Mouse (Mus musculus) forebrain, embryonic 13.5 days (tissue): ENCODE data around the gene Ccdc171. TPM values are rescaled to one million over a fixed set of nuclear protein-coding genes. Genes with fewer than 3 reads are reported as not detected.
"Not testable (repeated sequence)": the region's sequence is repeated elsewhere in the genome, so short reads cannot be mapped to it uniquely, and the experiment has no call there.

Experiments
- ATAC-seq: fragments of 200-750 bp; cut with Nextera tagmentation; 2 replicates; pipeline ENCODE4 v1.8.0; 2017
- H3K27ac ChIP-seq: fragments of 300-500 bp; sonication (generic); 2 replicates; pipeline ENCODE4 v1.5.1; 2015; ENCODE audit warnings: inconsistent platforms, mild to moderate bottlenecking, moderate library complexity
- H3K27me3 ChIP-seq: fragments of 300-500 bp; sonication (generic); 2 replicates; pipeline ENCODE4 v1.6.1; 2015; ENCODE audit warnings: mild to moderate bottlenecking, inconsistent platforms
- H3K36me3 ChIP-seq: fragments of 300-500 bp; sonication (generic); 2 replicates; pipeline ENCODE4 v1.6.1; 2015; ENCODE audit warnings: mild to moderate bottlenecking, inconsistent platforms; ENCODE audit not compliant: poor library complexity, severe bottlenecking
- H3K4me1 ChIP-seq: fragments of 300-500 bp; sonication (generic); 2 replicates; pipeline ENCODE4 v1.6.1; 2015; ENCODE audit warnings: inconsistent platforms
- H3K4me2 ChIP-seq: fragments of 300-500 bp; sonication (generic); 2 replicates; pipeline ENCODE4 v1.6.1; 2015; ENCODE audit warnings: inconsistent platforms, mild to moderate bottlenecking, moderate library complexity
- H3K4me3 ChIP-seq: fragments of 300-500 bp; sonication (generic); 2 replicates; pipeline ENCODE4 v1.5.1; 2015; ENCODE audit warnings: mild to moderate bottlenecking, inconsistent platforms
- H3K9ac ChIP-seq: fragments of 300-500 bp; sonication (generic); 2 replicates; pipeline ENCODE4 v1.6.1; 2015; ENCODE audit warnings: mild to moderate bottlenecking, inconsistent platforms
- H3K9me3 ChIP-seq: fragments of 300-500 bp; sonication (generic); replicated peaks from 2 replicates; pipeline ENCODE4 v1.6.1; 2016; ENCODE audit warnings: inconsistent platforms
- WGBS: fragments of 180-500 bp; shearing (Covaris S2); methylation state at CpG from one replicate; pipeline ENCODE4 v1.1.7; 2015; 5-methylcytosine and 5-hydroxymethylcytosine counted together
- polyA plus RNA-seq: library from polyadenylated mRNA; unstranded; fragments of >200 nt; fragmentation: Nextera tagmentation; extraction: Ambion mirVana; gene quantifications from 2 replicates; pipeline ENCODE4 v1.2.1, GENCODE M21; 2015

Ccdc171 gene
- polyA plus RNA-seq, 1 experiment from 2014 or later, result 5.7 TPM

- Histone ChIP-seq H3K27ac (no peak overlapping the region), H3K4me3 (no peak overlapping the region), H3K4me1 (peaks cover 29% of the 10 kb centered on the region), H3K9me3 (no peaks in the 10 kb centered on the region), H3K9ac (no peak overlapping the region), H3K36me3 (no peaks in the 10 kb centered on the region), H3K4me2 (no peak overlapping the region), H3K27me3 (no peaks in the 10 kb centered on the region)
- 48% methylated on average over 6 of the region's 6 CpGs for WGBS
- no peak for ATAC-seq
Observed at GRCm38 (mm10) chr4:83526988-83527334, 1.6 kb downstream of the Ccdc171 start.

DNA sequence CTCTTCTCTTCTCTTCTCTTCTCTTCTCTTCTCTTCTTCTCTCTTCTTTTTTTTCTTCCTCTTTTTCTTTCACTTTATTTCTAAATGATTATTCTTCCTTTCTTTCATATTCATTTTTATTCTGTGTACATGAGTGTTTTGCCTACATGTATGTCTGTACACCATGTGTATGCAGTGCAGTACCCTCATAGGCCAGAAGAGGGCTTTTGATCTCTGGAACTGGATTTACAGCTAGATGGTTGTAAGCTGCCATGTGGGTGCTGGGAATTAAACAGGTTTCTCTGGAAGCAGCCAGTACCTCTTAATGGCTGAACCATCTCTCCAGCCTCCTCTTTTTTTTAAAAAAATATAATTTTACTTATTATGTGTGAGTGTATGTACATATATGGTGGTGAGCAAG, 2.6 kb downstream of the Ccdc171 start:
- Histone ChIP-seq H3K9me3 (no peaks in the 10 kb centered on the region), H3K9ac (no peak overlapping the region), H3K27me3 (no peaks in the 10 kb centered on the region), H3K4me3 (no peak overlapping the region), H3K27ac (no peak overlapping the region), H3K36me3 (no peaks in the 10 kb centered on the region), H3K4me2 (no peak overlapping the region), H3K4me1 (peaks cover 25% of the 10 kb centered on the region)
- no peak for ATAC-seq

GRCm38 (mm10) chr4:83530060-83530459, 4.7 kb downstream of the Ccdc171 start:
- H3K36me3 ChIP-seq, H3K9me3 ChIP-seq, H3K4me2 ChIP-seq, H3K4me3 ChIP-seq, H3K27me3 ChIP-seq, H3K27ac ChIP-seq, ATAC-seq, H3K9ac ChIP-seq: not testable (repeated sequence)
- 89% methylated on average over 4 of the region's 4 CpGs for WGBS
- peaks cover 11% of the 10 kb centered on the region for H3K4me1 ChIP-seq

- Histone ChIP-seq H3K36me3 (no peaks in the 10 kb centered on the region), H3K4me3 (no peak overlapping the region), H3K4me2 (no peak overlapping the region), H3K27me3 (no peaks in the 10 kb centered on the region), H3K27ac (no peak overlapping the region), H3K9me3 (no peaks in the 10 kb centered on the region), H3K4me1 (no peaks in the 10 kb centered on the region), H3K9ac (no peak overlapping the region)
- 86% methylated on average over 9 of the region's 9 CpGs for WGBS
- no peak for ATAC-seq
Observed at GRCm38 (mm10) chr4:83533168-83533911, 8.0 kb downstream of the Ccdc171 start.

GRCm38 (mm10) chr4:83534024-83534423, 8.7 kb downstream of the Ccdc171 start:
- no peak for ATAC-seq
- Histone ChIP-seq H3K9me3 (no peaks in the 10 kb centered on the region), H3K27me3 (no peaks in the 10 kb centered on the region), H3K4me2 (no peak overlapping the region), H3K4me3 (no peak overlapping the region), H3K36me3 (no peaks in the 10 kb centered on the region), H3K9ac (no peak overlapping the region), H3K27ac (no peak overlapping the region), H3K4me1 (no peaks in the 10 kb centered on the region)
- WGBS, result 90% methylated on average over 7 of the region's 7 CpGs

DNA sequence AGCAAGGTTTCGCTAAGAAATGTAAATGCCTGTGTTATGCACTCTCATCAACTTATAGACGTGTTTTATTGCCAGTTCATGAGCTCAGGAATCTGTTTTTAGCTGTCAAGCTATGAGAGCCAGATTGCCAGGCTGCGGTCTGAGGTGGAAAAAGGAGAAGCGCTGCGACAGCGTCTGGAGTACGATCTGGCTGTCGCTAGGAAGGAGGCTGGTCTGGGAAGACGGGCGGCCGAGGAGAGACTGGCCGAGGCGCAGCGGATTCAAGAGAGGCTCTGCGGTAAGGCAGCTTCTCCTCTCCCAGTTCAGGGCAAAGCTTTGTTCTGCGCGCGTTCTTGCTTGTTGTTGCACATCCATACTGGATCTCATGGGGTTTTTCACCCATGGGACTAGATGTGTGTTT, 24.2 kb downstream of the Ccdc171 start:
- Histone ChIP-seq H3K4me2 (no peak overlapping the region), H3K36me3 (no peaks in the 10 kb centered on the region), H3K27me3 (no peaks in the 10 kb centered on the region), H3K4me1 (no peaks in the 10 kb centered on the region), H3K27ac (no peak overlapping the region), H3K9ac (peak overlapping the region; percentile 37; the same call in 1 of the 2 replicates), H3K4me3 (no peak overlapping the region), H3K9me3 (no peaks in the 10 kb centered on the region)
- 71% methylated on average over 18 of the region's 18 CpGs for WGBS
- ATAC-seq, result 0 out of 2 replicates have a peak, but pooled peaks have one; percentile 13

GRCm38 (mm10) chr4:83567190-83568113, 42.1 kb downstream of the Ccdc171 start:
- ATAC-seq, result no peak
- H3K4me3 ChIP-seq, result no peak overlapping the region
- WGBS, result 35% methylated on average over 13 of the region's 13 CpGs

GRCm38 (mm10) chr4:83568145-83568544, 42.8 kb downstream of the Ccdc171 start:
- H3K4me3 ChIP-seq, H3K4me1 ChIP-seq, ATAC-seq, H3K27ac ChIP-seq, H3K9ac ChIP-seq, H3K27me3 ChIP-seq, H3K9me3 ChIP-seq, H3K36me3 ChIP-seq: not testable (repeated sequence)
- H3K4me2 ChIP-seq, result peak overlapping the region; percentile 35
- WGBS, result 11% methylated on average over 9 of the region's 9 CpGs

More at GRCm38 (mm10) chr4:83567190-83568113, 42.1 kb downstream of the Ccdc171 start:
- no peaks in the 10 kb centered on the region for H3K9me3 ChIP-seq
- H3K9ac ChIP-seq, result no peak overlapping the region
- H3K36me3 ChIP-seq, result no peaks in the 10 kb centered on the region
- H3K4me1 ChIP-seq, result 0 out of 2 replicates have a peak, but pooled peaks cover 4% of the 10 kb centered on the region
- H3K27me3 ChIP-seq, result no peaks in the 10 kb centered on the region
- no peak overlapping the region for H3K27ac ChIP-seq
- peak overlapping the region; percentile 35; the same call in 1 of the 2 replicates for H3K4me2 ChIP-seq

DNA sequence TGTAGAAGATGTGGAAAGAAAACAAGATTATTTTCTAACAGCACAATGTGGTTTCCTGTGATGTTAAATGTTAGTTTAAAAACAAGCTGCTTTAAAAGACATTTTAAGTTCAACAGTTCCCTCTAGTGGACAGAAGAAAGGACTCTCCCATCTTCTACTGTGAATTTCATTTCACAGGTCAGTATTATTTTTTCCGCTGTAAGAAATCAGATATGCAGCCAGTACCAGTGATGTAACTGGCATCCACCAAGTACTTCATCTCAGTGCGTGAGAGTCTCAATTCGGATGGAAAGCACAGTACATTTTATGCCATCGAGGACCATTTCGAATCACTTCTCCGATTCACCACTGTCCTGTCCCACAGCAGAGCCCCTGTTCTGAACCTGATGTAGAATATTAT, 45.2 kb downstream of the Ccdc171 start:
- Histone ChIP-seq H3K9me3 (no peaks in the 10 kb centered on the region), H3K36me3 (no peaks in the 10 kb centered on the region), H3K4me2 (no peak overlapping the region), H3K27me3 (no peaks in the 10 kb centered on the region), H3K27ac (no peak overlapping the region), H3K9ac (no peak overlapping the region), H3K4me1 (0 out of 2 replicates have a peak, but pooled peaks cover 4% of the 10 kb centered on the region), H3K4me3 (no peak overlapping the region)
- ATAC-seq, result peak; percentile 45
- 74% methylated on average over 6 of the region's 6 CpGs for WGBS

GRCm38 (mm10) chr4:83571033-83571432, 45.7 kb downstream of the Ccdc171 start:
- Histone ChIP-seq H3K27ac (no peak overlapping the region), H3K27me3 (no peaks in the 10 kb centered on the region), H3K36me3 (no peaks in the 10 kb centered on the region), H3K9ac (no peak overlapping the region), H3K4me3 (no peak overlapping the region), H3K4me1 (0 out of 2 replicates have a peak, but pooled peaks cover 4% of the 10 kb centered on the region), H3K4me2 (no peak overlapping the region), H3K9me3 (no peaks in the 10 kb centered on the region)
- ATAC-seq, result no peak
- WGBS, result 97% methylated on average over 5 of the region's 5 CpGs

DNA sequence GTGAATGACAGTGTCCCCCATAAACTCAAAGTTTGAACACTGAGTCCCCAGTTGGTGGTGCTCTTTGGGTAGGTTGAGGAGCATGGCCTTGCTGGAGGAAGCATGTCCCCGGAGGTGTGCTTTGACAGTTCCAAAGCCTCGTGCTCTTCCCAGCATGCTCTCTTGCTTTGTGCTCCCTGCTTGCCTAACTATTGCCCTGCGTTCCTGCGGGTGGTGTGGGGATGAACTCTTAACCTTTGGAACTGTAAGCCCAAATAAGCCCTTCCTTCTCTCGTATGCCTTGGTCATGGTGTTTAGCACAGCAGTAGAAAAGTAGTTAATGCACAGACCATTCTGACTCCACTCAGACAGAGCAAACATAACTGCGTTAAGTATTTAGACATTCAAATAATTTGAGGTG, 47.2 kb downstream of the Ccdc171 start:
- Histone ChIP-seq H3K36me3 (no peaks in the 10 kb centered on the region), H3K4me2 (no peak overlapping the region), H3K9ac (no peak overlapping the region), H3K9me3 (no peaks in the 10 kb centered on the region), H3K27me3 (no peaks in the 10 kb centered on the region), H3K4me3 (no peak overlapping the region), H3K27ac (no peak overlapping the region), H3K4me1 (0 out of 2 replicates have a peak, but pooled peaks cover 3% of the 10 kb centered on the region)
- WGBS, result 75% methylated on average over 6 of the region's 6 CpGs
- no peak for ATAC-seq

DNA sequence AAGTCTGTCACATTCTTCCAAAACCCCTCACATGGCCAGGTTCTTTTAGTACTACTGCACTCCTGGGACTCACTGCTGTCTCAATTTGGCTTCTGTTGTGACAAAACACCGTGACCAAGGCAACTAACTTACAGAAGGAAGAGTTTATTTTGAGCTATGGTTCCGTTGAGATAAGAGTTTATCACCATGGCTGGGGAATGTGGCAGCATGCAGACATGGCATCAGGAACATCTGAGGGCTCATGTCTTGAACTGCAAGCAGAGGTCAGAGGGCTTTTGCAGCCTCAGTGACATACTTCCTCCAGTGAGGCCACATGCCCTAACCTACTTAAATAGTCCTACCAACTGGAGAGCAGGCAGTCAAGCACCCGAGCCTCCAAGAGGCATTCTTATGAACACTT, 51.0 kb downstream of the Ccdc171 start:
- Histone ChIP-seq H3K4me3 (no peak overlapping the region), H3K4me1 (no peaks in the 10 kb centered on the region), H3K9me3 (no peaks in the 10 kb centered on the region), H3K4me2 (no peak overlapping the region), H3K27ac (no peak overlapping the region), H3K9ac (no peak overlapping the region), H3K27me3 (no peaks in the 10 kb centered on the region), H3K36me3 (no peaks in the 10 kb centered on the region)
- no peak for ATAC-seq
- WGBS, result 89% methylated on average over 3 of the region's 3 CpGs
